In genomic region chr9:96152801-96153200, GRCm38 (mm10) we compare ENCODE assay signal across 23 mouse cellular contexts.
"Had no signal": no experiment of that assay in that cellular context is flagged by ENCODE, and none has a peak within 500 bp of the region (broad histone marks: within the 10 kb centered on the region; RNA-seq: fewer than 3 reads in every experiment).

No protein-coding gene starts in this region.

- H3K36me3 ChIP-seq: liver, embryonic 12.5 days; liver, embryonic 15.5 days; midbrain, embryonic 10.5 days; midbrain, embryonic 13.5 days had no signal

- H3K9me3 ChIP-seq: limb, embryonic 10.5 days; limb, embryonic 13.5 days; liver, embryonic 12.5 days; liver, embryonic 15.5 days; lung, embryonic 15.5 days; megakaryocyte, embryonic 14.5 days; midbrain, embryonic 10.5 days; midbrain, embryonic 13.5 days; neural tube, embryonic 13.5 days; stomach, embryonic 15.5 days had no signal

- H3K9ac ChIP-seq: limb, embryonic 13.5 days; liver, embryonic 12.5 days; liver, embryonic 15.5 days; lung, embryonic 15.5 days; midbrain, embryonic 13.5 days; neural tube, embryonic 13.5 days; stomach, embryonic 15.5 days had no signal

- ATAC-seq: intestine, embryonic 16.5 days; liver, embryonic 12.5 days; midbrain, embryonic 13.5 days; midbrain, embryonic 16.5 days had no signal

- H3K27ac ChIP-seq: layer of hippocampus, adult 2 months; limb, embryonic 10.5 days; limb, embryonic 13.5 days; liver, embryonic 12.5 days; liver, embryonic 15.5 days; lung, embryonic 15.5 days; midbrain, embryonic 10.5 days; midbrain, embryonic 13.5 days; neural tube, embryonic 13.5 days; stomach, embryonic 15.5 days had no signal

- DNase-seq: layer of hippocampus, adult 9-11 months; liver; lung, adult 18-20 months; lung, postnatal 10 days; lung, postnatal 36 days; retina, postnatal 1 day; right cerebral cortex, postnatal 25 days; spleen, adult 18-20 months; thymus, postnatal 25 days had no signal

- H3K27me3 ChIP-seq: limb, embryonic 13.5 days; liver, embryonic 12.5 days; liver, embryonic 15.5 days; lung, embryonic 15.5 days; megakaryocyte, embryonic 14.5 days; midbrain, embryonic 13.5 days; neural tube, embryonic 13.5 days; stomach, embryonic 15.5 days had no signal

- H3K4me2 ChIP-seq: limb, embryonic 13.5 days; liver, embryonic 12.5 days; liver, embryonic 15.5 days; lung, embryonic 15.5 days; midbrain, embryonic 13.5 days; neural tube, embryonic 13.5 days; stomach, embryonic 15.5 days had no signal

- H3K4me1 ChIP-seq: limb, embryonic 10.5 days; limb, embryonic 13.5 days; liver, embryonic 12.5 days; liver, embryonic 15.5 days; lung, embryonic 15.5 days; megakaryocyte, embryonic 14.5 days; midbrain, embryonic 10.5 days; midbrain, embryonic 13.5 days; neural tube, embryonic 13.5 days; stomach, embryonic 15.5 days had no signal

- H3K4me3 ChIP-seq: layer of hippocampus, adult 2 months; limb, embryonic 10.5 days; limb, embryonic 13.5 days; liver, embryonic 12.5 days; liver, embryonic 15.5 days; lung, embryonic 15.5 days; megakaryocyte, embryonic 14.5 days; midbrain, embryonic 10.5 days; midbrain, embryonic 13.5 days; myocyte; neural tube, embryonic 13.5 days; stomach, embryonic 15.5 days had no signal
